Mouse (Mus musculus) bone marrow, adult 2 months (tissue): Measurements from ENCODE around the gene Izumo1r.

Experiments used
- CTCF ChIP-seq: fragments of 200-500 bp; IDR thresholded peaks from 2 replicates; pipeline ENCODE4 v1.5.1; 2011; ENCODE audit warnings: low read length, control low read depth; ENCODE audit not compliant: control insufficient read depth, insufficient read depth
- POLR2A ChIP-seq: fragments of 200-500 bp; IDR thresholded peaks from 2 replicates; pipeline ENCODE4 v1.6.1; 2011; ENCODE audit warnings: low read depth, mild to moderate bottlenecking, control low read depth, low read length, borderline replicate concordance; ENCODE audit not compliant: control insufficient read depth

DNA sequence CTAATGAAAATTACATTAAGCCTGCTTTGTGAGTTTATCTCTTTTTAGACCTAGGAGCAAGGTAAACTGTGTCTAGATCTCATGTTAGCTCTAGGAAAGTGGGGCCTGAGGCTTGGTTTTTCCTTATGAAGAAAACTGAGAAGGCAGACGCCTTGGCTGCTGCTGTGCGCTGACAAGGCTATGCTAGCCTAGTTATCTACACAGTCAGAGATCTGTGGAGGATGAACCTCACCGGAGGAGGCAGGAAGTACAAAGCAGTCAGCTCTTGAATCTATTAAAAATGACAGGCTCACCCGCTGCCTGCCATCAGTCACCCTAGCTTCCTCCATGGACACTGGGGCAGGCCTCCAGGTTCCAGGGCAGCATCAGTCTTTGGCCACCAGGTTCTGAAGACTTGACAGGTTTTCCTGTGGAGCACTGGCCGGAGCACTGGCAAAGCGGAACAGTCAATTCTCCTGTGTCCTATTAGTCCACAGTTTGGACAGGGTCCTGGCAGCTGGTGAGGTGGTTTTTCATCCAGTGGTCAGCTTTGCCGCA lies 45.5 kb downstream of the Izumo1r start:
- TF ChIP-seq POLR2A (no peak), CTCF (no peak)
